Mouse (Mus musculus) urinary bladder, adult 18-20 months (tissue): ENCODE data around the gene Wdr75.

Experiments used
- DNase-seq, 2 experiments: peaks; one replicate each; pipeline ENCODE4 v3.0.0; 2022; ENCODE audit warnings: low spot score in 2 of 2, mixed read lengths in 2 of 2

The Wdr75 gene

DNA sequence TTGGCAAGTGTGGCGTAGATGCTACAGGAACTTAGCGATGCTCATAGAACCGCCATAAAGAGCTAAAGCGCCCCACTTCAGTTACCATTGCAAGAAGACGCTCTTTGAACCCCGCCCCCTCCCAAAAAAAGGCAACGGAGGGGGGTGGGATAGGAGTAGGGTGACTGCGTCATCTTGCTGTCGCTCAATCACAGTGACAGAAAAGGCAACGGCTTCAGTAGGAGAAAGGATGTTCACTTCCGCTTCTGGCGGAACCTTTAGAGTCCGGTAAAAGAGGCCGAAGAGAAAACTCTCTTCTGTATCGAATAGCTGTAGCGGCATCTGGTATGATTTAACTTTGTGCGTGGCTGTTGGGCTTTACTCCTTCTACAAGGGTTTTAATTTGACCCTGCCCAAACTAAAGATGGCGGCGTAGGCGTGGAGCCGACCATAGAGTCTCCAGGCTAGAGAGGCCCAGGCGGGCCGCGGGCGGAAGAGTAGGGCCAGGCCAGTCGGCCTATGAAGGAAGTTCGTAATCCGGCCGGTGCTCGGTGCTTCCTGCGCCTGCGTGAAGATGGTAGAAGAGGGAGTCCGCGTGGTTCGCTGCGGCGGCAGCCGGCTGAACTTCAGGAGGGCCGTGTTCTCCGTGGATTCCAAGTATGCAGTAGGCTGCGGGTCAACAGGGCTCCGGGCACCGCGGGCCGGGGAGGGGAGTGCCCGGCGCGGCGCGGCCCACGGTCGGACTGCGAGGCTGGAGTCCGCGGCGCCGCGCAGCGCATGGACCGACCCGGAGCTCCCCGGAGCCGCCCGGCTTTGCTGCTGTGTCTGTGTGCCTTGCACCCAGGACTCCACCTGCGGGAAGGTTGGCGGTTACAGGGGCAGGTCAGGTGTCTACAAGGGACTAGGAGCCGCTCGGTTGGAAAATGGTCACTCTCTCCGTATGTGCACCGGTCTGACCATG is at the start of gene Wdr75:
TSS of gene Wdr75 (plus strand) at position 198 of the 940 bp plus-strand sequence.
- DNase-seq, result peak; percentile 91 to 94

GRCm38 (mm10) chr1:45755902-45756301 is 39.1 kb upstream of the Wdr75 start:
- DNase-seq, result no peak

- no peak for DNase-seq
Measured at GRCm38 (mm10) chr1:45756707-45757106, 38.3 kb upstream of the Wdr75 start.

- DNase-seq, result no peak
Measured at GRCm38 (mm10) chr1:45758011-45758410, 37.0 kb upstream of the Wdr75 start.

DNA sequence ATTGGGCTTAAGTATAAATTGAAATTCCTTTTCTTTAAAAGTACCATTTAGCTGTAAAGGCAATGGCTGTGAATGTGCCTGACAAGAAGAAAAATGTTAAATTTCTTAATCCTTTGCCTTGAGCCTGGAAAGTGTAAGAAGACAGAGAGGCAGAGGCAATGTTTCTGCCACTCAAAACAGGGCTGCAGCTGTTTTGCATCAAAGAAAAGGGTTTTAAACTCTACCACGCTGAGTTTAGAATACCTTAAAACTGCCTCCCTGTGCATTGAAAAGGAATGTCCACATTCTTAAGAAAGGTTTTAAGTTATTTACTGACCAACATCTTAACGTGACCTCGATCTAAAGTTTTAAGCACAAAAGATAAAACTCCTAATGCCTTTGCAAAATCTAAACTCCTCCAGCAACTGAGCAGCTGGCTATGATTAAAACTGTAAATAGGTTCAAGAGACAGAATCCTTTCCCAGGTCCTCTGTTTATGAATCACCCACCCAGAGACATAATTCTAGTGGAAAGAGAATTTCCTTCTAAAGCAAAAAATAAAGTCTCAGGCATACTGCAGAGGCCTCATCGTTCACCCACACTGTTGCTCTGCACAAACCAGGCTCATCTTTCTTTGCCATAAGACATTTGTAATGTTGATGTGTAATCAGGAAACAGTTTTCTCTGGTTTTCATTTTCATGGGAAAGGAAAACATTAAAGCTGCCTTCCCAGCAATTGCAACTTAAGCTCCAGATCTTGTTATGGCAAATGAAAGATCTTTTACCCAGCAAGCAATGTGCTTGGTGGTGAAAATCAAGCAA is 34.1 kb upstream of the Wdr75 start:
- no peak for DNase-seq

GRCm38 (mm10) chr1:45761468-45761795 is 33.5 kb upstream of the Wdr75 start:
- DNase-seq, result peak in 1 of 2 experiments; percentile 13

- peak in 1 of 2 experiments; percentile 45 for DNase-seq
Measured at GRCm38 (mm10) chr1:45765678-45766077, 29.3 kb upstream of the Wdr75 start.

DNA sequence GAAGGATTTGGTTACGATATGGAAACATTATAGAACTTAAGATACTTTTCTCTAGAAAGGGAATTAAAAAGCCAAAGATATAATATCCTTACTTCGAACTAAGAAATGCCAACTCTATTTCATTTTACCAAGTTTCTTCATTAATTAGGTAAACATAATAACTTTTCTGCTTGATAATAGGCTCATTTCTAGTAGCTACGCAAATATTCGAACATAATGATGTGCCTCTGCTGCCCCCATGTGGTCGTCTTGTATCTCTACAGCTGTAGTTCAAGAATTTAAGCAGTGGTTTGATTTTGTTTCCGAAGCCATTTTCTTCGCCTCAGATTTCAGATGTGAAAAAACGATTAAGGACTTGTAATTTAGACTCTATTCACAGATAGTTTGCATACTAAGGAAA is 28.8 kb upstream of the Wdr75 start:
- peak; percentile 43 to 64 for DNase-seq

DNA sequence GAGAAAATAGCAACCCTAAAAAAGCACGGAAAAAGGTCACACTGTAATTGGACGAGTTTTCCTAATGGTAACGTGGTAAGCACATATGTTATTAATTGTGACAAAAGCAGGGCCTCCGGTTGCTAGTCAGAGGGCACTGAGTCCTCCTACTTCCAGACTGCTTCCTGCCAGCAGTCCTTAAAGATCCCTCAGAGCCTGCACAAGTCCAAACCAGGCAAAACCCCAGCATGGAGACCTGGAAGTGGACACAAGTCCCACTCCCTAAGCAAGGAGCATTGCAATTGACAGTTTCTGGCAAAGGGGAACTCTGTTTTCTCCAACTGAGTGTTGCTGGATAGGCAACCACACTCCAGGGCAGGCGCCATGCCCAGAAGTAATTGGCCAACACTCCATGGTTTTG is 27.4 kb upstream of the Wdr75 start:
- peak in 1 of 2 experiments; percentile 15 for DNase-seq

GRCm38 (mm10) chr1:45769321-45769720 is 25.6 kb upstream of the Wdr75 start:
- DNase-seq, result no peak

DNA sequence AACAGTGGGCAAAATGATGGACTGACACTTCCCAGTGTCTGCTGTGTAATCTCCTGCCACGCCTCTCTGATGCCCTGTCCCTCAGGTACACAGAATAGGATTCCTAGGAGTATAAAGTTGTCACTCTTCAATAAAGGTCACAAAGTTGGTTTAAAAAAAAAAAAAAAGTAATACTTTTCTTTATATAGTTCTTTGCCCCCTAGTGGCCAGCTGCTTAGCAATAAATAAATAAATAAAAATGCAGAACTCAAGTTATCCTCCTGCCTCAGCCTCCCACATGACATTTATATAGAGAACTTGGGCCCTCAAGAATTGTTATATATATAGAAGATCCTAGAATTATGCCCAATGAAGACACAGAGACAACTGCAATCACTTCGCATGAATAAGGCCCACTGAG is 24.9 kb upstream of the Wdr75 start:
- no peak for DNase-seq

DNA sequence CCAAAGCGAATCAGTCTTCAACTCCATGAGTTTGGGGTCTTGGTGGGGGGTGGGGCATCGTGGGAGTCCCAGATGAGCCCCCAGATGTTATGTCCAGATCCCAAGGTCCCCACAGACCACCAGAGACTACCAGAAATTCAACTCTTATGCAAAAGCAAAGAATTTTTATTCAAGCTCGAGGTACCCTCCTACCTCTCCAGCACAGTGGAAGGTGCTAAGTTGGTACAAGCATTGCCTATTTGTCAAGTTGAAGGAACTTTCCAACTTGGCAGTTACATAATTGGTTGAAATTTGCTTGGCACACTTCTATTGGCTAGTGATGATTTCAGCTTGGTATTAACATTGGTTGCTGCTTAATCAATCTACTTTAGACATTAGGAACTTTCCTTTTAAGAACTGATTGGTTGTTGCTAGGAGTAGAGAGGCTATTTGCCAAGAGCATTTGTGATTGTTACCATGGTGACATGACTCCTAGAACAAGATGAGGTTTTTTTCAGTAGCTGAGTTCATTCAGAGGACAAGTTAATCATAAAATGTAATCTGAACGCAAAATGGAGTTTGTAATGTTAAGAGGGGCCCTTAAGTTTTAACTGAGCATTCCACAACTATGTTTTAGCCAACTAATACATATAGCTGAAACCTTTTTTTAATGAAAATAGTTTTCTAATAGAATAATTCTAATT is 14.2 kb upstream of the Wdr75 start:
- DNase-seq, result no peak

GRCm38 (mm10) chr1:45816889-45817288 is 21.9 kb downstream of the Wdr75 start:
- DNase-seq, result no peak

DNA sequence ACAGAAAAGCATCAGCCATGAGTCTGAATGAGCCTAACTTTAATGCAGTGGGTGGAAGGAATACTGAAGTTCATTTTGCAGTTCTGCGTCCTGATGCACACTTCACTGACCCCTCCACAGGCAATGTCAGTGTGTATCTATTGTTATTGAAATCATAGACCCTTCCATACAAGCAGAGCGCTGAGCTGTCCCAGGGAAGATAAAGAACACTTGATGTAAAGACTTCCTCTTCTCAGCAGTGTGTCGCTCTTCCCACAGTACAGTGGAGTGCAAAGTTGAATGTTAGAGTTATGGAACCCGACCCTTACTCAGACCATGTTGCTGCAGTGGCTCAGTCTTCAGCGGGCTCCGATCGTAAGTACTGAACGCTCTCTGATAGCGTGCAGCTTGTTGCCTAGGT is 23.6 kb downstream of the Wdr75 start:
- no peak for DNase-seq

DNA sequence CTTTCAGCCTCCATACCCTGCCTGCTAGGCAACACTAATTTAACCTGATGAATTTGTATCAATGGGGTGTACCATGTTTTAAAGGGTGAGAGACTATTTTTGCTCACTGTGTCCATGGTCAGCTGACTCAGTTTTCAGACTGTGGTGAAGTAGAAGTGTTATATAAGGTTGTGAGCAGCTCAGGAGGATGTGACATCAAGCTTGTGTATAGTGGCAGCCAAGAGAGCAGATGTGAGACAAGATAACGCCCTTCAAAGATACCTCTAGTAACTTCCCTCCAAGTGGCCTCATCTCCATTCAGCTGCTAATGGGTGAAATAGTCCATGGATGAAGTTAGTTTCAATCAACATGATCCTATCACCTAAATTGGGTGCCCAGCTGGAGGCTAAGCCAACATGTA is 29.5 kb downstream of the Wdr75 start:
- DNase-seq, result no peak

GRCm38 (mm10) chr1:45825140-45825539 is 30.2 kb downstream of the Wdr75 start:
- peak; percentile 20 to 28 for DNase-seq

GRCm38 (mm10) chr1:45825630-45826029 is 30.7 kb downstream of the Wdr75 start:
- DNase-seq, result no peak

DNA sequence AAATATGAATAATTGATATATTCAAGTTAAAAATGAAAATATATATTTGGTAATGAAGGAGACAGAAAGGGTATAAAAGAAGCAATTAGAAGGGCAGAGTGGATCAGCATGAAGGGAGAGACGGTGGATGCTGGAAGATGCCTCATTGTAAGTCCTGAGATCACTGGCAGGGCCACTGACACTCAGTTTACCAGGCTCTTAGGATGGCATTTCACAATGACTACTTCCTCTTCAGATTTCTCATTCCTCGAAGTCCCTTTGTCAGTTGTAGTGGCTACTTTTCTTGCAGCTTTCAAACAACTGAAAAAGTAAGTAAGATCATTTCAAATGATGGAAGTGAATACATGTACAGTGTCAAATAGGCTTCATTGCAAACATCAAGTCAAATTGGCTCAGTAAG is 31.2 kb downstream of the Wdr75 start:
- DNase-seq, result no peak

GRCm38 (mm10) chr1:45826796-45827195 is 31.8 kb downstream of the Wdr75 start:
- DNase-seq, result no peak

- no peak for DNase-seq
Measured at GRCm38 (mm10) chr1:45830453-45831206, 35.7 kb downstream of the Wdr75 start.

DNA sequence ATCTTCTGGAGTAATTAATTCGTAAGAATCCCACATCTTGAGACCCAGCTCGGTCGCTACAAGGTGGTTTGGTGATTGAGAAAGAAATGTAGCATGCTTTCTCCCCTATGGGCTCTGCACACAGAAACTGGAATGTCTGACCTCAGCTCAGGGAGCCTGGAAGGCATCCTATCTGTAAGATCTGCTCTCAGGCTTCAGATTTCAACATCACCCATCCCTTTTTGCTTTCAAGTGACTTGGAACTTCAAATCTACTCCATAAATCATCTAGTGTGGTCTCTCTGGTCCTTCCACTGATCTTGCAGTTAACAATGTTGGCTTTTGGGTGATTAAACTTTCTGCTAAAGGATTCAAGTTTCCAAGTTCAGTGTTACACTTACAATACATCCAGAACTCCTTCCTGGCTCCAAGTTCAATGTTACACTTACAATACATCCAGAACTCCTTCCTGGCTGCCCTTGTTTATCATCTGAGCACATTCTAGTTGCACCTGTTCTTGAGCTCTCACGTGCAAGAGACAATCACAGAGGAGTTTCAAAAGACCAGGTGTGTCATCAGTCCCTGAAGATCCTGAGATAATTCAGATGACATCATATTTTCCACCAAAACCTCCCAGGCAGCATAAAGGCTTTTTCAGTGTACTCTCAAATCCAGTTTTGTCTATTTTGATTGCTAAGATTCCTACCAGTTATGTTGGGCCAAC is 40.5 kb downstream of the Wdr75 start:
- DNase-seq, result peak in 1 of 2 experiments; percentile 50
